Mouse (Mus musculus) heart, postnatal 0 days (tissue): ENCODE measurements at regions not wholly inside any gene's neighbourhood (a gene's known extent, or its start where the extent isn't known, plus 50 kb on each side); places are given as distances from the start of the nearest gene placed in this dataset.

Source experiments
- ATAC-seq: fragments of 200-750 bp; cut with Nextera tagmentation; 2 replicates; pipeline ENCODE4 v1.8.0; 2017; ENCODE audit warnings: low read depth, moderate number of reproducible peaks, moderate library complexity; ENCODE audit not compliant: insufficient read depth
- DNase-seq: peaks from one replicate; pipeline ENCODE4 v3.0.0-alpha.2; 2016; ENCODE audit warnings: low spot score
- H3K27ac ChIP-seq: fragments of 300-500 bp; sonication (generic); 2 replicates; pipeline ENCODE4 v1.5.1; 2014; ENCODE audit warnings: low read depth, mild to moderate bottlenecking
- H3K27me3 ChIP-seq: fragments of 300-500 bp; sonication (generic); 2 replicates; pipeline ENCODE4 v1.6.1; 2014; ENCODE audit warnings: low read length, mixed read lengths; ENCODE audit not compliant: control insufficient read depth, insufficient read depth
- H3K36me3 ChIP-seq: fragments of 300-500 bp; sonication (generic); replicated peaks from 2 replicates; pipeline ENCODE4 v1.6.1; 2014; ENCODE audit warnings: low read length, mixed read lengths; ENCODE audit not compliant: control insufficient read depth, insufficient read depth
- H3K4me1 ChIP-seq: fragments of 300-500 bp; sonication (generic); 2 replicates; pipeline ENCODE4 v1.6.1; 2014; ENCODE audit warnings: antibody characterized with exemption; ENCODE audit not compliant: control insufficient read depth, insufficient read depth
- H3K4me2 ChIP-seq: fragments of 300-500 bp; sonication (generic); 2 replicates; pipeline ENCODE4 v1.6.1; 2014; ENCODE audit warnings: low read depth, mild to moderate bottlenecking, low read length, moderate library complexity
- H3K4me3 ChIP-seq: fragments of 300-500 bp; sonication (generic); 2 replicates; pipeline ENCODE4 v1.5.1; 2014; ENCODE audit warnings: low read depth, low read length
- H3K9ac ChIP-seq: fragments of 300-500 bp; sonication (generic); replicated peaks from 2 replicates; pipeline ENCODE4 v1.6.1; 2014; ENCODE audit warnings: low read depth, low read length, mixed read lengths
- H3K9me3 ChIP-seq: fragments of 300-500 bp; sonication (generic); replicated peaks from 2 replicates; pipeline ENCODE4 v1.6.1; 2016; ENCODE audit warnings: low read length; ENCODE audit not compliant: control insufficient read depth
- CTCF ChIP-seq: IDR thresholded peaks from 2 replicates; pipeline ENCODE4 v1.5.1; 2016; ENCODE audit warnings: antibody characterized with exemption, control low read depth, low read depth
- EP300 ChIP-seq: IDR thresholded peaks from 2 replicates; pipeline ENCODE4 v1.6.1; 2016; ENCODE audit warnings: antibody characterized with exemption, low read depth
- WGBS: fragments of 180-500 bp; shearing (Covaris S2); extraction: QIAGEN DNeasy Blood & Tissue Kit; methylation state at CpG from one replicate; pipeline ENCODE4 v1.1.7; 2014; 5-methylcytosine and 5-hydroxymethylcytosine counted together

- Histone ChIP-seq H3K4me3 (no peak overlapping the region), H3K4me1 (peaks cover 7% of the 10 kb centered on the region), H3K27ac (no peak overlapping the region), H3K9me3 (no peaks in the 10 kb centered on the region), H3K4me2 (no peak overlapping the region; the same call in 1 of the 2 replicates), H3K9ac (no peak overlapping the region), H3K27me3 (no peaks in the 10 kb centered on the region), H3K36me3 (no peaks in the 10 kb centered on the region)
- 31% methylated on average over 1 of the region's 1 CpGs for WGBS
- ATAC-seq (no peak), DNase-seq (no peak)
- TF ChIP-seq CTCF = no peak
- TF ChIP-seq EP300 = no peak
These were observed 146.6 kb upstream of the Egln3 start for GRCm38 (mm10) chr12:54350293-54350692.

GRCm38 (mm10) chr12:54349403-54349802 is 145.7 kb upstream of the Egln3 start:
- TF ChIP-seq CTCF = no peak
- no peak for TF ChIP-seq EP300
- no peak overlapping the region for H3K27ac ChIP-seq
- no peaks in the 10 kb centered on the region for H3K36me3 ChIP-seq
- DNase-seq (no peak), ATAC-seq (no peak)
- H3K27me3 ChIP-seq = no peaks in the 10 kb centered on the region
- WGBS = 70% methylated on average over 2 of the region's 2 CpGs
- H3K4me3 ChIP-seq = no peak overlapping the region
- peaks cover 7% of the 10 kb centered on the region for H3K4me1 ChIP-seq
- no peak overlapping the region for H3K4me2 ChIP-seq
- H3K9ac ChIP-seq = no peak overlapping the region
- H3K9me3 ChIP-seq = no peaks in the 10 kb centered on the region

- no peak for DNase-seq
- Histone ChIP-seq H3K27me3 (no peaks in the 10 kb centered on the region), H3K36me3 (no peaks in the 10 kb centered on the region), H3K4me1 (no peaks in the 10 kb centered on the region), H3K4me2 (no peak overlapping the region), H3K9ac (no peak overlapping the region), H3K4me3 (no peak overlapping the region), H3K9me3 (no peaks in the 10 kb centered on the region), H3K27ac (no peak overlapping the region)
- WGBS = 75% methylated on average over 5 of the region's 5 CpGs
- ATAC-seq = no peak
- TF ChIP-seq EP300 (no peak), CTCF (no peak)
These were observed 139.8 kb upstream of the Egln3 start for GRCm38 (mm10) chr12:54343493-54343892.

GRCm38 (mm10) chr12:54335509-54335908 is 131.8 kb upstream of the Egln3 start:
- ATAC-seq (no peak), DNase-seq (no peak)
- no peaks in the 10 kb centered on the region; the same call in 1 of the 2 replicates for H3K4me1 ChIP-seq
- no peak overlapping the region for H3K27ac ChIP-seq
- 44% methylated on average over 2 of the region's 2 CpGs for WGBS
- H3K4me2 ChIP-seq = no peak overlapping the region
- H3K27me3 ChIP-seq = no peaks in the 10 kb centered on the region
- no peak overlapping the region for H3K4me3 ChIP-seq
- H3K36me3 ChIP-seq = no peaks in the 10 kb centered on the region
- no peak for TF ChIP-seq CTCF
- no peaks in the 10 kb centered on the region for H3K9me3 ChIP-seq
- no peak overlapping the region for H3K9ac ChIP-seq

- no peaks in the 10 kb centered on the region for H3K9me3 ChIP-seq
- no peak overlapping the region for H3K9ac ChIP-seq
- no peaks in the 10 kb centered on the region; the same call in 1 of the 2 replicates for H3K4me1 ChIP-seq
- WGBS = 25% methylated on average over 9 of the region's 9 CpGs
- TF ChIP-seq CTCF = no peak
- no peak for TF ChIP-seq EP300
- H3K27ac ChIP-seq = no peak overlapping the region
- ATAC-seq = peak; percentile 58; the same call in 1 of the 2 replicates
- H3K36me3 ChIP-seq = no peaks in the 10 kb centered on the region
- no peaks in the 10 kb centered on the region for H3K27me3 ChIP-seq
- H3K4me2 ChIP-seq = no peak overlapping the region
- H3K4me3 ChIP-seq = no peak overlapping the region
- peak; percentile 46 for DNase-seq
These were observed 131.0 kb upstream of the Egln3 start for GRCm38 (mm10) chr12:54334491-54335132.
